Mouse (Mus musculus) neural tube, embryonic 12.5 days (tissue): ENCODE measurements around the gene Plekhm2. TPM values are rescaled to one million over a fixed set of nuclear protein-coding genes. Genes with fewer than 3 reads are reported as not detected.

ENCODE experiments used
- polyA plus RNA-seq: library from polyadenylated mRNA; unstranded; fragments of >200 nt; fragmentation: Nextera tagmentation; extraction: Ambion mirVana; gene quantifications from 2 replicates; pipeline ENCODE4 v1.2.1, GENCODE M21; 2016

The Plekhm2 gene
- polyA plus RNA-seq, 1 experiment from 2014 or later = 7.4 TPM

Other genes starting within 250 kb of the Plekhm2 start
- gene Clcnkb, start 248.9 kb downstream of the Plekhm2 start, polyA plus RNA-seq = not detected in 2 replicates
- gene Hspb7, start 244.1 kb downstream of the Plekhm2 start, polyA plus RNA-seq = 0.14 TPM in 1 of 2 replicates, not detected in the other
- 0.38 TPM in 1 of 2 replicates, not detected in the other for gene Srarp, start 228.8 kb downstream of the Plekhm2 start, polyA plus RNA-seq
- 51.6 and 55.7 TPM in 2 replicates for gene Zbtb17, start 220.2 kb downstream of the Plekhm2 start, polyA plus RNA-seq
- 21.1 and 21.3 TPM in 2 replicates for gene Spen, start 126.3 kb downstream of the Plekhm2 start, polyA plus RNA-seq
- gene Fblim1, start 58.8 kb downstream of the Plekhm2 start, polyA plus RNA-seq = 30.6 and 37.0 TPM in 2 replicates
- 0.26 and 0.43 TPM in 2 replicates for gene Tmem82, start 46.3 kb downstream of the Plekhm2 start, polyA plus RNA-seq
- gene Slc25a34, start 41.1 kb downstream of the Plekhm2 start, polyA plus RNA-seq = not detected in 2 replicates
- 1.2 TPM in 1 of 2 replicates, not detected in the other for gene Rsc1a1, start 20.7 kb upstream of the Plekhm2 start, polyA plus RNA-seq
- gene Ddi2, start 58.5 kb upstream of the Plekhm2 start, polyA plus RNA-seq = 24.8 and 25.6 TPM in 2 replicates
- not detected in 2 replicates for gene Agmat, start 81.8 kb upstream of the Plekhm2 start, polyA plus RNA-seq
- 5.5 and 7.3 TPM in 2 replicates for gene Dnajc16, start 126.0 kb upstream of the Plekhm2 start, polyA plus RNA-seq
- gene Casp9, start 128.7 kb upstream of the Plekhm2 start, polyA plus RNA-seq = 23.1 and 23.9 TPM in 2 replicates
- gene Cela2a, start 161.3 kb upstream of the Plekhm2 start, polyA plus RNA-seq = not detected in 2 replicates
- gene Ctrc, start 181.5 kb upstream of the Plekhm2 start, polyA plus RNA-seq = not detected in 2 replicates
- 75.9 and 79.1 TPM in 2 replicates for gene Efhd2, start 210.0 kb upstream of the Plekhm2 start, polyA plus RNA-seq